Mouse (Mus musculus): ENCODE measurements around the gene Il1rap. TPM values are rescaled to one million over a fixed set of nuclear protein-coding genes. Genes with fewer than 3 reads are reported as not detected.

Il1rap gene
- polyA plus RNA-seq (2015; fragmentation: Nextera tagmentation; extraction: Ambion mirVana): 2.1 and 2.7 TPM in 2 replicates

GRCm38 (mm10) chr16:26581048-26581912, at the start of gene Il1rap:
Gene Il1rap (plus strand): TSS chr16:26581704.

Other genes starting within 250 kb of the Il1rap start
- gene Cldn1, start 209.9 kb upstream of the Il1rap start, polyA plus RNA-seq (2015; fragmentation: Nextera tagmentation; extraction: Ambion mirVana): 5.6 and 5.9 TPM in 2 replicates
- not detected in 2 replicates for gene Cldn16, start 118.6 kb upstream of the Il1rap start, polyA plus RNA-seq (2015; fragmentation: Nextera tagmentation; extraction: Ambion mirVana)
- not detected in 2 replicates for gene Tmem207, start 54.9 kb upstream of the Il1rap start, polyA plus RNA-seq (2015; fragmentation: Nextera tagmentation; extraction: Ambion mirVana)